ENCODE assay signal across 16 mouse cellular contexts in the genomic region with DNA sequence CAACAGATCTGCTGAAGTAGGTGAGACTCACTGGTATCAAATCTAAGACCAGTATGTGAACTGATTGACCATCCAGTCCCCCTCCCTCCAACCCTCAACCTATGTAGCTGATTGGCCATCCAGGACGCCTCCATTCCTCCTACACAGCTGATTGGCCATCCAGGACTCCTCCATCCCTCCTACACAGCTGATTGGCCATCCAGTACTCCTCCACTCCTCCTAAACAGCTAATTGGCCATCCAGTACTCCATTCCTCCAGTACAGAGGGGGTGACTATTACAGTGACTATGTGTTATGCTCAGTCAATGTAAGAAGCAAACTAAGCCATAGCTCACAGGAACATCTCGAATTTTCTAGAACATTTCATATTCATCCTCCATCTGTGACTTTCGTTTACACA.
DNase-seq lines count a peak whose midpoint lies in the region; ATAC-seq lines count a peak whose summit lies in the region.
"Had no signal": no experiment of that assay in that cellular context is flagged by ENCODE, and none has a peak within 500 bp of the region (broad histone marks: within the 10 kb centered on the region; RNA-seq: fewer than 3 reads in every experiment).

No protein-coding gene starts in this region.

- peak; percentile 30 for ATAC-seq in CD4-positive, CD25-positive, alpha-beta regulatory T cell, adult 4 months
- peak; percentile 17 for ATAC-seq in activated CD4-positive, CD25-positive, alpha-beta regulatory T cell, adult 4 months
- ATAC-seq: forebrain, postnatal 0 days; hindbrain, embryonic 16.5 days; intestine, postnatal 0 days; Patski had no signal

- peak; percentile 0 to 4 for DNase-seq in spleen, postnatal 10 days (ENCODE audit: low spot score in 2 of 2)
- no peak for DNase-seq in spleen, adult 12 weeks (ENCODE audit: low spot score)
- peak; percentile 6 for DNase-seq in A20 (ENCODE audit: low read depth, low spot score)
- DNase-seq in urinary bladder, postnatal 36 days (ENCODE audit: low spot score in 2 of 2) = no peak
- DNase-seq in heart, postnatal 4 days = no peak
- DNase-seq: adrenal gland, postnatal 14 days; cerebellum, adult 2 months; cerebellum, postnatal 25 days; lung, adult 18-20 months; lung, postnatal 10 days had no signal

Comparison
In these comparisons a context has a peak if more than half of its experiments do, and no peak if none do; other contexts are left out.
1. DNase-seq: peak in spleen, postnatal 10 days (2 of 2) and A20 (single experiment); none in spleen, adult 12 weeks (single experiment), urinary bladder, postnatal 36 days (0 of 2) and heart, postnatal 4 days (single experiment).